Mouse (Mus musculus): ENCODE results near the gene Atp6v1d.

DNA sequence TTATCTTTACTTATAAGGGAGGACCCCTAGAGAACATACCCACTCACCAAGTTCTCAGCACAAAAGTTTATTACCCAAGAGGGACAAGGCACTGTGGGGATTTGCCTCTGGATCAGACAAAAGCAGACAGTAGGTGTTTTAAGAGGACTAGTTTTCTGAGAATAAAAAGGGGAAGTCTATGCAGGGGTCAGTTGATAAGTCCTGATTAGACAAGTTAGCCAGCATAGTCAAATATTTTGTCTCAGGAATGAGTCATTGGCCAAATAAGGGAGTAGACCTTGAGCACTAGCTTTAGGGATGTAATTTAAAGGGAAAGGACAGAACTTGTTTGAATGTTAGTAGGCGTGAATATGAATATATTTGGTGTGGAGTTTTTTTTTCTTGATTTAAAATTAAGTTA is 6.7 kb upstream of the Atp6v1d start:
- TF ChIP-seq GATA1 (IDR thresholded peaks at IDR 0.05; ENCODE audit: borderline replicate concordance, low read length) (no peak), FLI1 (IDR thresholded peaks at IDR 0.05; ENCODE audit: low read length) (no peak)

Measured in megakaryocyte, embryonic 14.5 days (primary cell).